Mouse (Mus musculus) small intestine, adult 2 months (tissue): Measurements from ENCODE around the gene Rpl28.

Experiments
- CTCF ChIP-seq: fragments of 200-500 bp; IDR thresholded peaks from 2 replicates; pipeline ENCODE4 v1.5.1; 2012; ENCODE audit warnings: low read depth, mild to moderate bottlenecking, control low read depth, inconsistent platforms, low read length, moderate library complexity, mixed read lengths; ENCODE audit not compliant: insufficient replicate concordance, insufficient read length; ENCODE audit errors: extremely low read depth
- POLR2A ChIP-seq: fragments of 200-500 bp; IDR thresholded peaks from 2 replicates; pipeline ENCODE4 v1.6.1; 2012; ENCODE audit warnings: low read depth, mild to moderate bottlenecking, control low read depth, inconsistent platforms, low read length, moderate library complexity

GRCm38 (mm10) chr7:4792278-4793212 lies at the start of gene Rpl28:
- no peak for TF ChIP-seq CTCF
- peak; percentile 85; the same call in 1 of the 2 replicates for TF ChIP-seq POLR2A
